Mouse (Mus musculus): Measurements from ENCODE around the gene Snf8. TPM values are rescaled to one million over a fixed set of nuclear protein-coding genes. Genes with fewer than 3 reads are reported as not detected.

Snf8 gene
- total and polyA plus RNA-seq, 3 experiments = 70.8 to 199 (median 113) TPM

GRCm38 (mm10) chr11:96092674-96093291 lies 58.1 kb downstream of the Snf8 start:
- Histone ChIP-seq H3K27ac (ENCODE audit: insufficient read depth, low read depth) (no peak overlapping the region), H3K4me3 (replicated peaks in 1 of 3; ENCODE audit: low read depth in 2 of 3, low read length in 2 of 3, poor library complexity in 1 of 3) (no peak overlapping the region), H3K9me3 (replicated peaks; ENCODE audit: low read length) (peaks cover 7% of the 10 kb centered on the region), H3K9ac (ENCODE audit: insufficient read depth, low read depth) (no peak overlapping the region), H3K4me1 (ENCODE audit: control insufficient read depth in 1 of 2, insufficient read depth in 2 of 2) (no peaks in the 10 kb centered on the region), H3K79me2 (replicated peaks; ENCODE audit: control insufficient read depth, extremely low read depth, insufficient read depth, poor library complexity, severe bottlenecking) (no peaks in the 10 kb centered on the region), H3K4me2 (ENCODE audit: insufficient read depth, low read depth, poor library complexity, severe bottlenecking) (no peak overlapping the region), H3K27me3 (replicated peaks) (peaks cover 41% of the 10 kb centered on the region), H3K36me3 (replicated peaks in 1 of 2; ENCODE audit: control insufficient read depth in 1 of 2, insufficient read depth in 1 of 2, low read length in 1 of 2) (no peaks in the 10 kb centered on the region)
- no peak for DNase-seq (ENCODE audit: extremely low read depth)
- dilution Hi-C loops (cut with MboI; ENCODE audit: extremely low pct_ligation_motif_present, extremely low pct_unique_long_range_greater_than_20kb, low sequenced_read_pairs) (no loop called here), in situ Hi-C loops (cut with MboI; ENCODE audit: low pct_ligation_motif_present, low pct_unique_long_range_greater_than_20kb, low sequenced_read_pairs) (loop anchor here (5.0 kb wide), 3 partner anchors 40 to 140 kb away; partner anchors contain the start of gene Ttll6)
- no peak for TF ChIP-seq RAD21 (IDR thresholded peaks at IDR 0.05; ENCODE audit: low read depth, low read length)
- no peak for TF ChIP-seq POLR2A (IDR thresholded peaks at IDR 0.05; ENCODE audit: low read depth, low read length)
- TF ChIP-seq ZKSCAN1 (IDR thresholded peaks at IDR 0.05; ENCODE audit: borderline replicate concordance, low read depth, low read length) = no peak
- TF ChIP-seq SIN3A (IDR thresholded peaks at IDR 0.05; ENCODE audit: low read length) = no peak
- no peak for TF ChIP-seq MEF2A (IDR thresholded peaks at IDR 0.05; ENCODE audit: borderline replicate concordance, low read depth, low read length)
- TF ChIP-seq MAX (IDR thresholded peaks at IDR 0.05; ENCODE audit: low read length) = no peak
- TF ChIP-seq NRF1 (IDR thresholded peaks at IDR 0.05; ENCODE audit: low read depth, low read length) = no peak
- TF ChIP-seq MXI1 (IDR thresholded peaks at IDR 0.05; ENCODE audit: low read depth, low read length) = no peak
- no peak for TF ChIP-seq SMC3 (IDR thresholded peaks at IDR 0.05; ENCODE audit: low read depth, low read length)
- no peak for TF ChIP-seq HCFC1 (IDR thresholded peaks at IDR 0.05; ENCODE audit: low read depth, low read length)
- TF ChIP-seq CHD1 (IDR thresholded peaks at IDR 0.05; ENCODE audit: low read depth, low read length) = no peak

DNA sequence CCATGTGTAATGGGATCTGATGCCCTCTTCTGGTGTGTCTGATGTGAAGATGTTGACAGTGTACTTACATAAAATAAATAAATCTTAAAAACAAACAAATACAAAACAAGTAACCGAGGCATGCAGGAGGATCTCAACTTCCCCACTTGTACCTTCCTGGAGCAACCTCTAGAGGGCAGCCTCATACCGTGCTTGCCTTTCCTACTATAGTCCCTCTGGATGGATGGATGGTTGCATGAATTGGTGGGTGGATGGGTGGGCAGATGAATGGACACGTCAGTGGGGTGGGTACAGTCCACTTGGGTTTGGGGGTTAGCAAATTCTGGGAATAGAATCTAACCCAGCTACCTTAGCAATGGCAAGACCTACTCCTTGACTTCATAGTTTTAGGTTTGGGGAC lies 58.7 kb downstream of the Snf8 start:
- dilution Hi-C loops (cut with MboI; ENCODE audit: extremely low pct_ligation_motif_present, extremely low pct_unique_long_range_greater_than_20kb, low sequenced_read_pairs) = no loop called here
- no peaks in the 10 kb centered on the region for H3K4me1 ChIP-seq (ENCODE audit: control insufficient read depth in 1 of 2, insufficient read depth in 2 of 2)

More for the DNA sequence above, 58.7 kb downstream of the Snf8 start:
- Histone ChIP-seq H3K79me2 (replicated peaks; ENCODE audit: control insufficient read depth, extremely low read depth, insufficient read depth, poor library complexity, severe bottlenecking) (no peaks in the 10 kb centered on the region), H3K4me2 (ENCODE audit: insufficient read depth, low read depth, poor library complexity, severe bottlenecking) (no peak overlapping the region), H3K4me3 (replicated peaks in 1 of 3; ENCODE audit: low read depth in 2 of 3, low read length in 2 of 3, poor library complexity in 1 of 3) (no peak overlapping the region), H3K9me3 (replicated peaks; ENCODE audit: low read length) (peaks cover 2% of the 10 kb centered on the region), H3K9ac (ENCODE audit: insufficient read depth, low read depth) (no peak overlapping the region), H3K36me3 (replicated peaks in 1 of 2; ENCODE audit: control insufficient read depth in 1 of 2, insufficient read depth in 1 of 2, low read length in 1 of 2) (no peaks in the 10 kb centered on the region), H3K27me3 (replicated peaks) (peaks cover 46% of the 10 kb centered on the region), H3K27ac (ENCODE audit: insufficient read depth, low read depth) (no peak overlapping the region)
- in situ Hi-C loops (cut with MboI; ENCODE audit: low pct_ligation_motif_present, low pct_unique_long_range_greater_than_20kb, low sequenced_read_pairs) = loop anchor here (5.0 kb wide), 3 partner anchors 39 to 139 kb away; partner anchors contain the start of gene Ttll6
- no peak for TF ChIP-seq JUN (IDR thresholded peaks at IDR 0.05; ENCODE audit: insufficient read depth, low read depth, low read length)
- no peak for TF ChIP-seq TBP (conservative IDR thresholded peaks at IDR 0.05; ENCODE audit: low read depth, low read length)
- TF ChIP-seq EP300 (IDR thresholded peaks at IDR 0.05; ENCODE audit: low read length) = no peak
- no peak for TF ChIP-seq CHD2 (IDR thresholded peaks at IDR 0.05; ENCODE audit: low read length)
- TF ChIP-seq MAFK (IDR thresholded peaks at IDR 0.05; ENCODE audit: insufficient replicate concordance, low read length) = no peak
- 0 out of 2 replicates have a peak, but pooled peaks have one; percentile 16 for TF ChIP-seq ELF1 (IDR thresholded peaks at IDR 0.05; ENCODE audit: low read depth, low read length)
- TF ChIP-seq TCF12 (IDR thresholded peaks at IDR 0.05; ENCODE audit: low read depth, low read length) = no peak
- TF ChIP-seq CTCF (conservative IDR thresholded peaks at IDR 0.05 in 1 of 2, IDR thresholded peaks at IDR 0.05 in 1 of 2; ENCODE audit: low read depth in 2 of 2, low read length in 2 of 2) = peak; percentile 92 to 98
- TF ChIP-seq IRF4 (IDR thresholded peaks at IDR 0.05; ENCODE audit: low read depth, low read length) = no peak
- TF ChIP-seq MAX (IDR thresholded peaks at IDR 0.05; ENCODE audit: low read length) = no peak
- TF ChIP-seq SMC3 (IDR thresholded peaks at IDR 0.05; ENCODE audit: low read depth, low read length) = peak; percentile 90
- TF ChIP-seq ZMIZ1 (IDR thresholded peaks at IDR 0.05; ENCODE audit: low read depth, low read length) = no peak
- peak; percentile 40; the same call in 1 of the 2 replicates for TF ChIP-seq ZC3H11A (IDR thresholded peaks at IDR 0.05; ENCODE audit: low read depth, low read length)
- TF ChIP-seq NRF1 (IDR thresholded peaks at IDR 0.05; ENCODE audit: low read depth, low read length) = no peak
- TF ChIP-seq GABPA (IDR thresholded peaks at IDR 0.05; ENCODE audit: insufficient replicate concordance, low read depth, low read length) = no peak
- no peak for TF ChIP-seq MAZ (IDR thresholded peaks at IDR 0.05; ENCODE audit: low read depth, low read length)
- no peak for TF ChIP-seq HCFC1 (IDR thresholded peaks at IDR 0.05; ENCODE audit: low read depth, low read length)
- TF ChIP-seq RAD21 (IDR thresholded peaks at IDR 0.05; ENCODE audit: low read depth, low read length) = peak; percentile 99
- DNase-seq (ENCODE audit: extremely low read depth) = peak; percentile 58
